Mouse (Mus musculus): Measurements from ENCODE around the gene Gm10220.

GRCm38 (mm10) chr5:26165791-26166165 is 44.6 kb upstream of the Gm10220 start:
- TF ChIP-seq CTCF (IDR thresholded peaks at IDR 0.05; ENCODE audit: control insufficient read depth, insufficient read depth, low read length) (no peak), POLR2A (IDR thresholded peaks at IDR 0.05; ENCODE audit: borderline replicate concordance, control insufficient read depth, low read depth, low read length) (no peak)
